Mouse (Mus musculus): ENCODE measurements around the gene Tcf7l2. TPM values are rescaled to one million over a fixed set of nuclear protein-coding genes. Genes with fewer than 3 reads are reported as not detected.

The Tcf7l2 gene
- total and polyA plus RNA-seq, 3 experiments: 2.3 to 16.9 (median 13.0) TPM

- H3K9me3 ChIP-seq (replicated peaks): peaks cover 3% of the 10 kb centered on the region; the same call in 1 of the 2 replicates
- DNase-seq (ENCODE audit: low spot score) (no peak), ATAC-seq (ENCODE audit: extremely low read depth, insufficient number of reproducible peaks, low FRiP score, poor library complexity, severe bottlenecking) (no peak)
- TF ChIP-seq TAL1 (conservative IDR thresholded peaks at IDR 0.05; ENCODE audit: low read depth, low read length) (no peak), POLR2AphosphoS5 (IDR thresholded peaks at IDR 0.05; ENCODE audit: insufficient replicate concordance, low read depth, low read length) (no peak), CTCF (IDR thresholded peaks at IDR 0.05; ENCODE audit: low read depth, low read length) (no peak), GATA1 (IDR thresholded peaks at IDR 0.05; ENCODE audit: borderline replicate concordance, low read length) (no peak), GATA2 (IDR thresholded peaks at IDR 0.05; ENCODE audit: borderline replicate concordance, low read depth, low read length) (no peak)
- no peaks in the 10 kb centered on the region for H3K36me3 ChIP-seq (replicated peaks)
- H3K4me1 ChIP-seq (ENCODE audit: insufficient read depth, low read depth, low read length): peaks cover 4% of the 10 kb centered on the region
- peaks cover 23% of the 10 kb centered on the region; the same call in 1 of the 2 replicates for H3K27me3 ChIP-seq (ENCODE audit: insufficient read depth, low read length)
- no peak overlapping the region for H3K4me3 ChIP-seq (ENCODE audit: low read depth, low read length)
Measured at GRCm38 (mm10) chr19:55736016-55736415, 5.6 kb upstream of the Tcf7l2 start.

- H3K36me3 ChIP-seq (replicated peaks): no peaks in the 10 kb centered on the region
- H3K4me3 ChIP-seq (ENCODE audit: low read depth, low read length): no peak overlapping the region
- H3K4me1 ChIP-seq (ENCODE audit: insufficient read depth, low read depth, low read length): peaks cover 23% of the 10 kb centered on the region
- TF ChIP-seq TAL1 (conservative IDR thresholded peaks at IDR 0.05; ENCODE audit: low read depth, low read length): no peak
- no peak for TF ChIP-seq CTCF (IDR thresholded peaks at IDR 0.05; ENCODE audit: low read depth, low read length)
- TF ChIP-seq POLR2AphosphoS5 (IDR thresholded peaks at IDR 0.05; ENCODE audit: insufficient replicate concordance, low read depth, low read length): no peak
- TF ChIP-seq GATA1 (IDR thresholded peaks at IDR 0.05; ENCODE audit: borderline replicate concordance, low read length): no peak
- TF ChIP-seq GATA2 (IDR thresholded peaks at IDR 0.05; ENCODE audit: borderline replicate concordance, low read depth, low read length): no peak
- peaks cover 5% of the 10 kb centered on the region for H3K9me3 ChIP-seq (replicated peaks)
- DNase-seq (ENCODE audit: low spot score) (no peak), ATAC-seq (ENCODE audit: extremely low read depth, insufficient number of reproducible peaks, low FRiP score, poor library complexity, severe bottlenecking) (no peak)
- H3K27me3 ChIP-seq (ENCODE audit: insufficient read depth, low read length): peaks cover 42% of the 10 kb centered on the region
Measured at GRCm38 (mm10) chr19:55739713-55740112, 1.9 kb upstream of the Tcf7l2 start.

GRCm38 (mm10) chr19:55740753-55741438 lies 724 bp upstream of the Tcf7l2 start:
- Histone ChIP-seq H3K4me3 (ENCODE audit: low read depth, low read length) (peak overlapping the region; percentile 66), H3K27me3 (ENCODE audit: insufficient read depth, low read length) (peaks cover 50% of the 10 kb centered on the region), H3K9me3 (replicated peaks) (peaks cover 5% of the 10 kb centered on the region), H3K4me1 (ENCODE audit: insufficient read depth, low read depth, low read length) (peaks cover 23% of the 10 kb centered on the region), H3K36me3 (replicated peaks) (no peaks in the 10 kb centered on the region)
- DNase-seq (ENCODE audit: low spot score) (no peak), ATAC-seq (ENCODE audit: extremely low read depth, insufficient number of reproducible peaks, low FRiP score, poor library complexity, severe bottlenecking) (no peak)
- no peak for TF ChIP-seq GATA1 (IDR thresholded peaks at IDR 0.05; ENCODE audit: borderline replicate concordance, low read length)
- no peak for TF ChIP-seq POLR2AphosphoS5 (IDR thresholded peaks at IDR 0.05; ENCODE audit: insufficient replicate concordance, low read depth, low read length)
- no peak for TF ChIP-seq TAL1 (conservative IDR thresholded peaks at IDR 0.05; ENCODE audit: low read depth, low read length)
- TF ChIP-seq GATA2 (IDR thresholded peaks at IDR 0.05; ENCODE audit: borderline replicate concordance, low read depth, low read length): no peak
- no peak for TF ChIP-seq CTCF (IDR thresholded peaks at IDR 0.05; ENCODE audit: low read depth, low read length)

- no peak for ATAC-seq (ENCODE audit: extremely low read depth, insufficient number of reproducible peaks, low FRiP score, poor library complexity, severe bottlenecking)
- Histone ChIP-seq H3K4me1 (ENCODE audit: insufficient read depth, low read depth, low read length) (peaks cover 23% of the 10 kb centered on the region), H3K27me3 (ENCODE audit: insufficient read depth, low read length) (peaks cover 46% of the 10 kb centered on the region), H3K36me3 (replicated peaks) (no peaks in the 10 kb centered on the region), H3K9me3 (replicated peaks) (peaks cover 5% of the 10 kb centered on the region), H3K4me3 (ENCODE audit: low read depth, low read length) (peak overlapping the region; percentile 72)
- no peak for DNase-seq (ENCODE audit: low spot score)
- TF ChIP-seq GATA2 (IDR thresholded peaks at IDR 0.05; ENCODE audit: borderline replicate concordance, low read depth, low read length) (no peak), POLR2AphosphoS5 (IDR thresholded peaks at IDR 0.05; ENCODE audit: insufficient replicate concordance, low read depth, low read length) (no peak), CTCF (IDR thresholded peaks at IDR 0.05; ENCODE audit: low read depth, low read length) (no peak), TAL1 (conservative IDR thresholded peaks at IDR 0.05; ENCODE audit: low read depth, low read length) (no peak), GATA1 (IDR thresholded peaks at IDR 0.05; ENCODE audit: borderline replicate concordance, low read length) (no peak)
Measured at GRCm38 (mm10) chr19:55742386-55743000, 873 bp downstream of the Tcf7l2 start.

- Histone ChIP-seq H3K4me1 (ENCODE audit: insufficient read depth, low read depth, low read length) (peaks cover 22% of the 10 kb centered on the region), H3K27me3 (ENCODE audit: insufficient read depth, low read length) (peaks cover 44% of the 10 kb centered on the region), H3K4me3 (ENCODE audit: low read depth, low read length) (peak overlapping the region; percentile 72), H3K9me3 (replicated peaks) (peaks cover 5% of the 10 kb centered on the region), H3K36me3 (replicated peaks) (no peaks in the 10 kb centered on the region)
- DNase-seq (ENCODE audit: low spot score): peak; percentile 13
- TF ChIP-seq POLR2AphosphoS5 (IDR thresholded peaks at IDR 0.05; ENCODE audit: insufficient replicate concordance, low read depth, low read length) (no peak), CTCF (IDR thresholded peaks at IDR 0.05; ENCODE audit: low read depth, low read length) (no peak), TAL1 (conservative IDR thresholded peaks at IDR 0.05; ENCODE audit: low read depth, low read length) (no peak), GATA2 (IDR thresholded peaks at IDR 0.05; ENCODE audit: borderline replicate concordance, low read depth, low read length) (no peak), GATA1 (IDR thresholded peaks at IDR 0.05; ENCODE audit: borderline replicate concordance, low read length) (no peak)
- ATAC-seq (ENCODE audit: extremely low read depth, insufficient number of reproducible peaks, low FRiP score, poor library complexity, severe bottlenecking): no peak
Measured at GRCm38 (mm10) chr19:55743001-55743556, 1.5 kb downstream of the Tcf7l2 start.

Data from G1E (cell line).